Mouse (Mus musculus) limb, embryonic 11.5 days (tissue): ENCODE measurements around the gene Lrrc61. TPM values are rescaled to one million over a fixed set of nuclear protein-coding genes. Genes with fewer than 3 reads are reported as not detected.

Experiments used
- ATAC-seq: fragments of 200-750 bp; cut with Nextera tagmentation; 2 replicates; pipeline ENCODE4 v1.8.0; 2017; ENCODE audit warnings: low read depth; ENCODE audit not compliant: insufficient number of reproducible peaks, low FRiP score, low TSS enrichment
- DNase-seq: peaks from one replicate; pipeline ENCODE4 v3.0.0-alpha.2; 2015; ENCODE audit warnings: low spot score
- H3K27ac ChIP-seq: fragments of 300-500 bp; sonication (generic); replicated peaks from 2 replicates; pipeline ENCODE4 v1.5.1; 2014; ENCODE audit warnings: low read depth, mild to moderate bottlenecking, low read length
- H3K27me3 ChIP-seq: fragments of 300-500 bp; sonication (generic); 2 replicates; pipeline ENCODE4 v1.6.1; 2014; ENCODE audit warnings: mild to moderate bottlenecking, low read length, mixed read lengths; ENCODE audit not compliant: control insufficient read depth, insufficient read depth
- H3K36me3 ChIP-seq: fragments of 300-500 bp; sonication (generic); 2 replicates; pipeline ENCODE4 v1.6.1; 2014; ENCODE audit warnings: mild to moderate bottlenecking, low read length, moderate library complexity, mixed read lengths; ENCODE audit not compliant: control insufficient read depth, insufficient read depth
- H3K4me1 ChIP-seq: fragments of 300-500 bp; sonication (generic); 2 replicates; pipeline ENCODE4 v1.6.1; 2014; ENCODE audit warnings: low read length, mixed read lengths; ENCODE audit not compliant: control insufficient read depth, insufficient read depth
- H3K4me2 ChIP-seq: fragments of 300-500 bp; sonication (generic); 2 replicates; pipeline ENCODE4 v1.6.1; 2014; ENCODE audit warnings: low read depth, mild to moderate bottlenecking, moderate library complexity; ENCODE audit not compliant: severe bottlenecking
- H3K4me3 ChIP-seq: fragments of 300-500 bp; sonication (generic); 2 replicates; pipeline ENCODE4 v1.5.1; 2014; ENCODE audit warnings: low read depth, low read length
- H3K9ac ChIP-seq: fragments of 300-500 bp; sonication (generic); 2 replicates; pipeline ENCODE4 v1.6.1; 2014; ENCODE audit warnings: mild to moderate bottlenecking, low read length
- H3K9me3 ChIP-seq: fragments of 300-500 bp; sonication (generic); 2 replicates; pipeline ENCODE4 v1.6.1; 2016; ENCODE audit warnings: low read length; ENCODE audit not compliant: control insufficient read depth
- WGBS: fragments of 180-500 bp; shearing (Covaris S2); extraction: QIAGEN DNeasy Blood & Tissue Kit; methylation state at CpG from one replicate; pipeline ENCODE4 v1.1.7; 2014; 5-methylcytosine and 5-hydroxymethylcytosine counted together
- polyA plus RNA-seq: library from polyadenylated mRNA; unstranded; fragments of >200 nt; fragmentation: Nextera tagmentation; extraction: Ambion mirVana; gene quantifications from 2 replicates; pipeline ENCODE4 v1.2.1, GENCODE M21; 2014

Lrrc61 gene
- polyA plus RNA-seq, 1 experiment from 2014 or later: 12.4 TPM

- peaks cover 3% of the 10 kb centered on the region; the same call in 1 of the 2 replicates for H3K4me1 ChIP-seq
- no peaks in the 10 kb centered on the region for H3K36me3 ChIP-seq
- ATAC-seq (peak; percentile 61; the same call in 1 of the 2 replicates), DNase-seq (peak; percentile 69)
- WGBS: 38% methylated on average over 13 of the region's 14 CpGs
- peak overlapping the region; percentile 32 for H3K4me3 ChIP-seq
- peak overlapping the region; percentile 93 for H3K27ac ChIP-seq
- peak overlapping the region; percentile 68 for H3K4me2 ChIP-seq
- no peaks in the 10 kb centered on the region for H3K9me3 ChIP-seq
- H3K27me3 ChIP-seq: no peaks in the 10 kb centered on the region
- H3K9ac ChIP-seq: peak overlapping the region; percentile 76
Measured at GRCm38 (mm10) chr6:48555104-48555890, 701 bp downstream of the Lrrc61 start.

GRCm38 (mm10) chr6:48555956-48556355 is 1.4 kb downstream of the Lrrc61 start:
- no peak overlapping the region for H3K9ac ChIP-seq
- H3K4me2 ChIP-seq: no peak overlapping the region
- H3K27ac ChIP-seq: no peak overlapping the region
- no peak for ATAC-seq
- DNase-seq: no peak
- 87% methylated on average over 3 of the region's 3 CpGs for WGBS
- H3K36me3 ChIP-seq: no peaks in the 10 kb centered on the region
- H3K4me1 ChIP-seq: peaks cover 3% of the 10 kb centered on the region; the same call in 1 of the 2 replicates
- H3K4me3 ChIP-seq: no peak overlapping the region
- H3K27me3 ChIP-seq: no peaks in the 10 kb centered on the region
- no peaks in the 10 kb centered on the region for H3K9me3 ChIP-seq

- WGBS: 93% methylated on average over 4 of the region's 4 CpGs
Measured at GRCm38 (mm10) chr6:48565693-48566310, 11.2 kb downstream of the Lrrc61 start.

GRCm38 (mm10) chr6:48566312-48566711 is 11.7 kb downstream of the Lrrc61 start:
- Histone ChIP-seq H3K27ac (no peak overlapping the region), H3K27me3 (no peaks in the 10 kb centered on the region), H3K9ac (0 out of 2 replicates have a peak overlapping the region, but pooled peaks have one; percentile 7), H3K4me1 (no peaks in the 10 kb centered on the region), H3K9me3 (no peaks in the 10 kb centered on the region), H3K36me3 (no peaks in the 10 kb centered on the region), H3K4me3 (no peak overlapping the region), H3K4me2 (no peak overlapping the region)
- WGBS: 79% methylated on average over 5 of the region's 5 CpGs
- ATAC-seq: no peak
- DNase-seq: no peak

More at GRCm38 (mm10) chr6:48565693-48566310, 11.2 kb downstream of the Lrrc61 start:
- H3K9me3 ChIP-seq: no peaks in the 10 kb centered on the region
- no peak for ATAC-seq
- no peak overlapping the region for H3K4me3 ChIP-seq
- H3K4me2 ChIP-seq: no peak overlapping the region
- no peaks in the 10 kb centered on the region for H3K4me1 ChIP-seq
- no peaks in the 10 kb centered on the region for H3K36me3 ChIP-seq
- no peak for DNase-seq
- no peak overlapping the region for H3K9ac ChIP-seq
- no peak overlapping the region for H3K27ac ChIP-seq
- no peaks in the 10 kb centered on the region for H3K27me3 ChIP-seq

GRCm38 (mm10) chr6:48568036-48568984 is 13.7 kb downstream of the Lrrc61 start:
- Histone ChIP-seq H3K27me3 (no peaks in the 10 kb centered on the region), H3K9ac (no peak overlapping the region), H3K4me3 (no peak overlapping the region), H3K9me3 (no peaks in the 10 kb centered on the region), H3K27ac (no peak overlapping the region), H3K4me2 (no peak overlapping the region), H3K36me3 (no peaks in the 10 kb centered on the region), H3K4me1 (peaks cover 3% of the 10 kb centered on the region)
- WGBS: 91% methylated on average over 21 of the region's 21 CpGs
- ATAC-seq: no peak
- DNase-seq: no peak

- Histone ChIP-seq H3K4me1 (peaks cover 5% of the 10 kb centered on the region), H3K27ac (no peak overlapping the region), H3K4me2 (no peak overlapping the region), H3K9ac (no peak overlapping the region), H3K9me3 (no peaks in the 10 kb centered on the region), H3K4me3 (no peak overlapping the region), H3K27me3 (no peaks in the 10 kb centered on the region), H3K36me3 (no peaks in the 10 kb centered on the region)
- 92% methylated on average over 8 of the region's 8 CpGs for WGBS
- ATAC-seq: no peak
- no peak for DNase-seq
Measured at GRCm38 (mm10) chr6:48569065-48569807, 14.6 kb downstream of the Lrrc61 start.

GRCm38 (mm10) chr6:48572014-48572413 is 17.4 kb downstream of the Lrrc61 start:
- Histone ChIP-seq H3K27me3 (no peaks in the 10 kb centered on the region), H3K4me2 (no peak overlapping the region), H3K36me3 (no peaks in the 10 kb centered on the region), H3K4me3 (no peak overlapping the region), H3K27ac (no peak overlapping the region), H3K4me1 (peaks cover 5% of the 10 kb centered on the region), H3K9me3 (no peaks in the 10 kb centered on the region), H3K9ac (no peak overlapping the region)
- DNase-seq (no peak), ATAC-seq (no peak)
- WGBS: 92% methylated on average over 5 of the region's 5 CpGs
